Mouse (Mus musculus): ENCODE data around the gene Polr3gl.
"Not testable (repeated sequence)": the region's sequence is repeated elsewhere in the genome, so short reads cannot be mapped to it uniquely, and the experiment has no call there.

The Polr3gl gene

GRCm38 (mm10) chr3:96593790-96594560, at the start of gene Polr3gl:
Gene Polr3gl, minus strand, starts transcription at chr3:96594181.
- DNase-seq (ENCODE audit: low spot score), result peak; percentile 96

GRCm38 (mm10) chr3:96639219-96639618, 45.2 kb upstream of the Polr3gl start:
- peak; percentile 71 for DNase-seq (ENCODE audit: low spot score)

- DNase-seq (ENCODE audit: low spot score), result no peak
Measured at GRCm38 (mm10) chr3:96636448-96636847, 42.5 kb upstream of the Polr3gl start.

- no peak for DNase-seq (ENCODE audit: low spot score)
Measured at GRCm38 (mm10) chr3:96635906-96636305, 41.9 kb upstream of the Polr3gl start.

- peak; percentile 89 for DNase-seq (ENCODE audit: low spot score)
Measured at GRCm38 (mm10) chr3:96634928-96635879, 41.2 kb upstream of the Polr3gl start, which contains the start of the genes Pex11b and Gm42957. Gene Pex11b, plus strand, starts transcription at chr3:96635376. Gene Gm42957, plus strand, starts transcription at chr3:96635474.

- DNase-seq (ENCODE audit: low spot score), result no peak
Measured at GRCm38 (mm10) chr3:96634015-96634414, 40.0 kb upstream of the Polr3gl start.

- no peak for DNase-seq (ENCODE audit: low spot score)
Measured at GRCm38 (mm10) chr3:96632058-96632457, 38.1 kb upstream of the Polr3gl start.

GRCm38 (mm10) chr3:96629729-96630600, 36.0 kb upstream of the Polr3gl start, which contains the start of gene Rbm8a:
Gene Rbm8a, plus strand, starts transcription at chr3:96629933.
- peak; percentile 97 for DNase-seq (ENCODE audit: low spot score)

GRCm38 (mm10) chr3:96623201-96623600, 29.2 kb upstream of the Polr3gl start:
- DNase-seq (ENCODE audit: low spot score), result no peak

GRCm38 (mm10) chr3:96617941-96618340, 24.0 kb upstream of the Polr3gl start:
- no peak for DNase-seq (ENCODE audit: low spot score)

- no peak for DNase-seq (ENCODE audit: low spot score)
Measured at GRCm38 (mm10) chr3:96606618-96607017, 12.6 kb upstream of the Polr3gl start.

- DNase-seq (ENCODE audit: low spot score), result not testable (repeated sequence)
Measured at GRCm38 (mm10) chr3:96606007-96606406, 12.0 kb upstream of the Polr3gl start.

GRCm38 (mm10) chr3:96603311-96603710, 9.3 kb upstream of the Polr3gl start:
- no peak for DNase-seq (ENCODE audit: low spot score)

- no peak for DNase-seq (ENCODE audit: low spot score)
Measured at GRCm38 (mm10) chr3:96602704-96603084, 8.7 kb upstream of the Polr3gl start.

- no peak for DNase-seq (ENCODE audit: low spot score)
Measured at GRCm38 (mm10) chr3:96601941-96602703, 8.1 kb upstream of the Polr3gl start.

GRCm38 (mm10) chr3:96601251-96601787, 7.3 kb upstream of the Polr3gl start:
- peak; percentile 68 for DNase-seq (ENCODE audit: low spot score)

- DNase-seq (ENCODE audit: low spot score), result peak; percentile 94
Measured at GRCm38 (mm10) chr3:96600639-96601250, 6.8 kb upstream of the Polr3gl start, which contains the start of gene Lix1l. Gene Lix1l, plus strand, starts transcription at chr3:96601149.

GRCm38 (mm10) chr3:96599411-96599810, 5.4 kb upstream of the Polr3gl start:
- no peak for DNase-seq (ENCODE audit: low spot score)

GRCm38 (mm10) chr3:96599069-96599393, 5.0 kb upstream of the Polr3gl start:
- DNase-seq (ENCODE audit: low spot score), result no peak

Measured in lung, postnatal 25 days (tissue).